Mouse (Mus musculus): Measurements from ENCODE around the gene 4931440F15Rik. TPM values are rescaled to one million over a fixed set of nuclear protein-coding genes. Genes with fewer than 3 reads are reported as not detected.

The 4931440F15Rik gene
- total and polyA plus RNA-seq, 3 experiments = 0.06 to 0.08 TPM; not detected in 1

- Histone ChIP-seq H3K27me3 (ENCODE audit: control insufficient read depth in 1 of 2, insufficient read depth in 2 of 2, low read length in 2 of 2) (no peaks in the 10 kb centered on the region), H3K4me3 (ENCODE audit: control insufficient read depth in 1 of 2, insufficient read depth in 1 of 2, low read depth in 2 of 2, low read length in 2 of 2) (no peak overlapping the region), H3K4me1 (ENCODE audit: control insufficient read depth in 1 of 2, insufficient read depth in 2 of 2, low read length in 2 of 2) (no peaks in the 10 kb centered on the region), H3K27ac (ENCODE audit: control insufficient read depth, low read depth, low read length) (no peak overlapping the region), H3K9ac (ENCODE audit: control insufficient read depth, low read depth, low read length, poor library complexity, severe bottlenecking) (no peak overlapping the region), H3K79me2 (ENCODE audit: control insufficient read depth, insufficient read depth, low read length, poor library complexity) (no peaks in the 10 kb centered on the region), H3K36me3 (ENCODE audit: control insufficient read depth in 1 of 2, insufficient read depth in 2 of 2, low read length in 2 of 2) (no peaks in the 10 kb centered on the region), H3K9me3 (replicated peaks; ENCODE audit: insufficient read depth, low read length) (no peaks in the 10 kb centered on the region)
- DNase-seq (ENCODE audit: low read depth, low spot score) = no peak
- TF ChIP-seq EP300 (IDR thresholded peaks at IDR 0.05; ENCODE audit: low read depth in 1 of 2, low read length in 2 of 2) (no peak), ZMIZ1 (IDR thresholded peaks at IDR 0.05; ENCODE audit: low read depth, low read length) (no peak), RCOR1 (IDR thresholded peaks at IDR 0.05; ENCODE audit: low read depth, low read length) (no peak), CTCF (IDR thresholded peaks at IDR 0.05 in 2 of 3, conservative IDR thresholded peaks at IDR 0.05 in 1 of 3; ENCODE audit: control insufficient read depth in 1 of 3, insufficient read depth in 1 of 3, low read depth in 2 of 3, low read length in 3 of 3, poor library complexity in 1 of 3, severe bottlenecking in 1 of 3) (no peak), TBP (IDR thresholded peaks at IDR 0.05; ENCODE audit: low read depth, low read length) (no peak), CHD2 (IDR thresholded peaks at IDR 0.05; ENCODE audit: low read length) (no peak), GABPA (IDR thresholded peaks at IDR 0.05; ENCODE audit: low read depth, low read length) (no peak), E2F4 (IDR thresholded peaks at IDR 0.05; ENCODE audit: borderline replicate concordance, low read depth, low read length) (no peak), ELF1 (IDR thresholded peaks at IDR 0.05; ENCODE audit: low read depth, low read length) (no peak), MAZ (IDR thresholded peaks at IDR 0.05; ENCODE audit: low read depth, low read length) (no peak), MYC (IDR thresholded peaks at IDR 0.05; ENCODE audit: low read depth, low read length) (no peak), USF2 (IDR thresholded peaks at IDR 0.05; ENCODE audit: borderline replicate concordance in 1 of 2, insufficient read depth in 1 of 2, low read depth in 1 of 2, low read length in 2 of 2) (no peak), GATA1 (IDR thresholded peaks at IDR 0.05; ENCODE audit: low read depth, low read length) (no peak), MYB (IDR thresholded peaks at IDR 0.05; ENCODE audit: low read depth, low read length) (no peak)
Observed at GRCm38 (mm10) chr11:29801432-29802427, 23.7 kb downstream of the 4931440F15Rik start.

- Histone ChIP-seq H3K4me1 (ENCODE audit: control insufficient read depth in 1 of 2, insufficient read depth in 2 of 2, low read length in 2 of 2) (no peaks in the 10 kb centered on the region), H3K27ac (ENCODE audit: control insufficient read depth, low read depth, low read length) (no peak overlapping the region), H3K36me3 (ENCODE audit: control insufficient read depth in 1 of 2, insufficient read depth in 2 of 2, low read length in 2 of 2) (no peaks in the 10 kb centered on the region), H3K79me2 (ENCODE audit: control insufficient read depth, insufficient read depth, low read length, poor library complexity) (no peaks in the 10 kb centered on the region), H3K9me3 (replicated peaks; ENCODE audit: insufficient read depth, low read length) (no peaks in the 10 kb centered on the region), H3K27me3 (ENCODE audit: control insufficient read depth in 1 of 2, insufficient read depth in 2 of 2, low read length in 2 of 2) (no peaks in the 10 kb centered on the region), H3K4me3 (ENCODE audit: control insufficient read depth in 1 of 2, insufficient read depth in 1 of 2, low read depth in 2 of 2, low read length in 2 of 2) (no peak overlapping the region), H3K9ac (ENCODE audit: control insufficient read depth, low read depth, low read length, poor library complexity, severe bottlenecking) (no peak overlapping the region)
- TF ChIP-seq MYC (IDR thresholded peaks at IDR 0.05; ENCODE audit: low read depth, low read length) (no peak), ELF1 (IDR thresholded peaks at IDR 0.05; ENCODE audit: low read depth, low read length) (no peak), CTCF (IDR thresholded peaks at IDR 0.05 in 2 of 3, conservative IDR thresholded peaks at IDR 0.05 in 1 of 3; ENCODE audit: control insufficient read depth in 1 of 3, insufficient read depth in 1 of 3, low read depth in 2 of 3, low read length in 3 of 3, poor library complexity in 1 of 3, severe bottlenecking in 1 of 3) (no peak), RCOR1 (IDR thresholded peaks at IDR 0.05; ENCODE audit: low read depth, low read length) (no peak), HCFC1 (IDR thresholded peaks at IDR 0.05; ENCODE audit: low read depth, low read length) (no peak), TAL1 (IDR thresholded peaks at IDR 0.05; ENCODE audit: low read length) (no peak), SIN3A (IDR thresholded peaks at IDR 0.05; ENCODE audit: low read length) (no peak), MYB (IDR thresholded peaks at IDR 0.05; ENCODE audit: low read depth, low read length) (no peak), TBP (IDR thresholded peaks at IDR 0.05; ENCODE audit: low read depth, low read length) (no peak), TCF12 (IDR thresholded peaks at IDR 0.05; ENCODE audit: low read depth, low read length) (no peak), MAZ (IDR thresholded peaks at IDR 0.05; ENCODE audit: low read depth, low read length) (no peak), JUND (IDR thresholded peaks at IDR 0.05; ENCODE audit: low read depth, low read length) (no peak), ZMIZ1 (IDR thresholded peaks at IDR 0.05; ENCODE audit: low read depth, low read length) (no peak), POLR2A (IDR thresholded peaks at IDR 0.05; ENCODE audit: control insufficient read depth in 1 of 2, insufficient read depth in 1 of 2, low read depth in 1 of 2, low read length in 2 of 2, poor library complexity in 1 of 2) (no peak), USF2 (IDR thresholded peaks at IDR 0.05; ENCODE audit: borderline replicate concordance in 1 of 2, insufficient read depth in 1 of 2, low read depth in 1 of 2, low read length in 2 of 2) (no peak), GATA1 (IDR thresholded peaks at IDR 0.05; ENCODE audit: low read depth, low read length) (no peak), POLR2AphosphoS5 (IDR thresholded peaks at IDR 0.05; ENCODE audit: borderline replicate concordance, low read depth, low read length) (no peak)
- DNase-seq (ENCODE audit: low read depth, low spot score) = no peak
Observed at GRCm38 (mm10) chr11:29799839-29800238, 25.6 kb downstream of the 4931440F15Rik start.
